Mouse (Mus musculus): ENCODE measurements around the gene Dst.

- no peak for TF ChIP-seq CTCF (IDR thresholded peaks at IDR 0.05)
- no peak for TF ChIP-seq POLR2A (IDR thresholded peaks at IDR 0.05; ENCODE audit: insufficient read depth, low read depth, low read length)
- no peak for TF ChIP-seq EP300 (IDR thresholded peaks at IDR 0.05; ENCODE audit: insufficient read depth, low read depth, low read length)
Measured at GRCm38 (mm10) chr1:34192174-34192573, 284.1 kb downstream of the Dst start.
